Mouse (Mus musculus) thymus, adult 2 months (tissue): ENCODE measurements around the gene Phf24. TPM values are rescaled to one million over a fixed set of nuclear protein-coding genes. Genes with fewer than 3 reads are reported as not detected.
A peak's percentile ranks its signal among the peaks of the same experiment; 100 is the strongest.

Source experiments
- DNase-seq: peaks from one replicate; pipeline ENCODE4 v3.0.0; 2021
- H3K27ac ChIP-seq: fragments of 200-500 bp; 2 replicates; pipeline ENCODE4 v1.5.1; 2012; ENCODE audit warnings: low read length, control low read depth; ENCODE audit not compliant: control insufficient read depth, insufficient read depth
- H3K27me3 ChIP-seq: fragments of 200-500 bp; 2 replicates; pipeline ENCODE4 v1.6.1; 2012; ENCODE audit warnings: mild to moderate bottlenecking, low read length, moderate library complexity, mixed read lengths; ENCODE audit not compliant: control insufficient read depth, insufficient read depth
- H3K36me3 ChIP-seq: fragments of 200-500 bp; 2 replicates; pipeline ENCODE4 v1.6.1; 2012; ENCODE audit warnings: mild to moderate bottlenecking, low read length, moderate library complexity; ENCODE audit not compliant: control insufficient read depth, insufficient read depth
- H3K4me1 ChIP-seq: fragments of 200-500 bp; replicated peaks from 2 replicates; pipeline ENCODE4 v1.6.1; 2012; ENCODE audit warnings: low read length; ENCODE audit not compliant: control insufficient read depth, insufficient read depth
- H3K4me3 ChIP-seq: fragments of 200-500 bp; 2 replicates; pipeline ENCODE4 v1.5.1; 2012; ENCODE audit warnings: mild to moderate bottlenecking, low read length, control low read depth, moderate library complexity; ENCODE audit not compliant: control insufficient read depth, insufficient read depth
- CTCF ChIP-seq: fragments of 200-500 bp; IDR thresholded peaks from 2 replicates; pipeline ENCODE4 v1.5.1; 2012; ENCODE audit warnings: mild to moderate bottlenecking, control low read depth, low read length, moderate library complexity, borderline replicate concordance; ENCODE audit not compliant: control insufficient read depth, poor library complexity, insufficient read depth; ENCODE audit errors: extremely low read depth
- POLR2A ChIP-seq: fragments of 200-500 bp; IDR thresholded peaks from 2 replicates; pipeline ENCODE4 v1.6.1; 2012; ENCODE audit warnings: mild to moderate bottlenecking, low read length, control low read depth, moderate library complexity; ENCODE audit not compliant: control insufficient read depth, poor library complexity, insufficient read depth; ENCODE audit errors: extremely low read depth
- WGBS: fragments of 180-500 bp; shearing (Covaris S2); methylation state at CpG from one replicate; pipeline ENCODE4 v1.1.7; 2018; 5-methylcytosine and 5-hydroxymethylcytosine counted together
- polyA plus RNA-seq: library from polyadenylated mRNA; depleted of rRNA; stranded (reverse); fragments of >200 nt; gene quantifications from 2 replicates; pipeline ENCODE4 v1.2.3, GENCODE M21; 2012

Phf24 gene
- polyA plus RNA-seq, 1 experiment, result 2.3 TPM

DNA sequence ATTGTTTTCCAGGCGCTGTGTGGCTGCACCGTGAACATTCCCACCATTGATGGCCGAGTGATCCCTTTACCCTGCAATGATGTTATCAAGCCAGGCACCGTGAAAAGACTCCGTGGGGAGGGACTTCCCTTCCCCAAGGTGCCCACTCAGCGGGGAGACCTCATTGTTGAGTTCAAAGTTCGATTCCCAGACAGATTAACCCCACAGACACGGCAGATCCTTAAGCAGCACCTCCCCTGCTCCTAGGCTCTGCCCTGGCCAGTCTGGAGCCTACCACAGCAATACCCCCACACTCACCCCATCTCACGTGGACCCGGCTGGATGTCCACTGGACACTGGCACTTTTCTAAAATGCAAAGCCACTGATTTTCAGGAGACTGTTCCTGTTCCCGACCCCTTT lies 40.8 kb downstream of the Phf24 start:
- TF ChIP-seq CTCF, result no peak
- no peak for TF ChIP-seq POLR2A
- Histone ChIP-seq H3K36me3 (no peaks in the 10 kb centered on the region), H3K4me1 (no peaks in the 10 kb centered on the region), H3K4me3 (no peak overlapping the region), H3K27me3 (no peaks in the 10 kb centered on the region), H3K27ac (no peak overlapping the region)
- no peak for DNase-seq
- 96% methylated on average over 11 of the region's 11 CpGs for WGBS

DNA sequence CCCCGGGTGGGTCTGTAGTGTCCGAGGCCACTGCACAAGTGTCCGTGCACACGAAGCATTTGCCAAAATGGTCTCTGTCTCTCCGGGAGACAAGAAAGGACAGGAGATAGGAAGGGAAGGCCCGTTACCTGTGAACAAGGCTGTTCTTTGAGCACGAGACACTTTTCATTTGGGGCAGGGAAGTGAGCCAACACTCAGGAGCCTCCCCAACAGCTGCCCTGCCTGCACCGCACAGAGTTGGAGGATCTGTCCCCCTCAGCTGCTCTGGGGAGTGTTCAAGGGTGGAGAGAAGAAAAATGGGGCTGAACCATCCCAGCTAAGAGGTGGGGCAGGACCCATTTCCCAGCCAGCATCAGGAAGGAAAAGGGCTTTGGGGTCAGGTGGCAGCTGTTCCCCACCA lies 41.5 kb downstream of the Phf24 start:
- no peaks in the 10 kb centered on the region for H3K36me3 ChIP-seq
- no peak overlapping the region for H3K27ac ChIP-seq
- DNase-seq, result no peak
- WGBS, result 97% methylated on average over 8 of the region's 8 CpGs
- no peak for TF ChIP-seq POLR2A
- no peak for TF ChIP-seq CTCF
- H3K27me3 ChIP-seq, result no peaks in the 10 kb centered on the region
- H3K4me3 ChIP-seq, result no peak overlapping the region
- no peaks in the 10 kb centered on the region for H3K4me1 ChIP-seq

DNA sequence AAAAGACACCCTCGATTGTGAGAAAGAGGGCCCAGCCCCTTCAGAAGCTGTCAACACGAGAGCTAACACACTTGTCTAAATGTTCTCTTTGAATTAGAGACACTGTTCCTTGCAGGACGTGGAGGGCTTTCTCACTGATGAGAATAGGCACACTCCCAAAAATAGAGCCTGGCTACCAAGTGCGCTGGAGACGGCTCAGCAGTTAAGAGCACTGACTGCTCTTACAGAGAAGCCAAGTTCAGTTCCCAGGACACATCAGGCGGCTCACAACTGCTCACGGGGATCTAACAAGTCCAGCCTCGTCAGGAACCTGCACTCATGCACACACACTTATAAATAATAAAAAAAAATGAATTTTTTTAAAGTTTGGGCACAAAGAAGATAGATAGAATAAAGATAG lies 42.5 kb downstream of the Phf24 start:
- H3K27ac ChIP-seq, result no peak overlapping the region
- H3K36me3 ChIP-seq, result no peaks in the 10 kb centered on the region
- TF ChIP-seq CTCF (no peak), POLR2A (no peak)
- no peak overlapping the region for H3K4me3 ChIP-seq
- H3K4me1 ChIP-seq, result no peaks in the 10 kb centered on the region
- WGBS, result 87% methylated on average over 8 of the region's 8 CpGs
- DNase-seq, result no peak
- H3K27me3 ChIP-seq, result no peaks in the 10 kb centered on the region

DNA sequence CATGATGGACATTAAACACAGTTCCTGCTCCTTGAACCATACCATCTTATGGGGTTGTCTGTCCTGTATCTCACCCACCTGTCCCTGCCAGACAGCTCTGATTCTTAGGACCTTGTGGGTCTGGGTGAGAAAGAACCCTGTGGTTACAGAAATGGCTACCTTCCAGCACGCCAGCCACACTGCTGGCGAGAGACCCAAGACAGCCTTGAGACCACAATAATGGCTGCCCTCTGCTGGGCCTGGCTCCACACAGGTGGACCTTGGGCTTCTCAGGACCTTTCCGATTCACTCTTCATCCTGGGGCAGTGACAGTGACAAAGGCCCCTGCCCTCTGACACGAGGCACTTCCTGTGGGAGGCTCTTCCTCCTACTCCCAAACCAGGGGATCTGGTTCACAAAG lies 42.9 kb downstream of the Phf24 start:
- no peaks in the 10 kb centered on the region for H3K36me3 ChIP-seq
- DNase-seq, result no peak
- H3K27me3 ChIP-seq, result no peaks in the 10 kb centered on the region
- no peak overlapping the region for H3K27ac ChIP-seq
- no peak overlapping the region for H3K4me3 ChIP-seq
- no peaks in the 10 kb centered on the region for H3K4me1 ChIP-seq
- TF ChIP-seq CTCF, result no peak
- TF ChIP-seq POLR2A, result no peak
- WGBS, result 53% methylated on average over 4 of the region's 4 CpGs

DNA sequence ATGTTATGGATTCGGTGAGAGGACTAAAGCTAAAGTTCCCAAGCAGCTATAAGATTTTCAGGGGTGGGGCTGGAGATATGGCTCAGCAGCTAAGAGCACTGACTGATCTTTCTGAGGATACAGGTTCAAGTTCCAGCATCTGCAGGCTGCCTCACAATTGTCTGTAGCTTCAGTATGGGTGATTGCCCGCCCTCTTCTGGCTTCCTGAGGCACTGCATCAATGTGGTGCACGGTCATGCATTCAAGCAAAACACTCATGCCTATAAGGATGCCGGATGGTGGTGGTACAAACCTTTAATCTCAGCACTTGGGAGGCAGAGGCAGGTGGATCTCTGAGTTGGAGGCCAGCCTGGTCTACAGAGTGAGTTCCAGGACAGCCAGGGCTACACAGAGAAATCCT lies 45.1 kb downstream of the Phf24 start:
- peak; percentile 74 for DNase-seq
- H3K4me1 ChIP-seq, result no peaks in the 10 kb centered on the region; the same call in 1 of the 2 replicates
- H3K27ac ChIP-seq, result no peak overlapping the region
- H3K27me3 ChIP-seq, result no peaks in the 10 kb centered on the region
- 25% methylated on average over 4 of the region's 4 CpGs for WGBS
- no peaks in the 10 kb centered on the region for H3K36me3 ChIP-seq
- TF ChIP-seq POLR2A (no peak), CTCF (peak; percentile 42; the same call in 1 of the 2 replicates)
- no peak overlapping the region for H3K4me3 ChIP-seq

DNA sequence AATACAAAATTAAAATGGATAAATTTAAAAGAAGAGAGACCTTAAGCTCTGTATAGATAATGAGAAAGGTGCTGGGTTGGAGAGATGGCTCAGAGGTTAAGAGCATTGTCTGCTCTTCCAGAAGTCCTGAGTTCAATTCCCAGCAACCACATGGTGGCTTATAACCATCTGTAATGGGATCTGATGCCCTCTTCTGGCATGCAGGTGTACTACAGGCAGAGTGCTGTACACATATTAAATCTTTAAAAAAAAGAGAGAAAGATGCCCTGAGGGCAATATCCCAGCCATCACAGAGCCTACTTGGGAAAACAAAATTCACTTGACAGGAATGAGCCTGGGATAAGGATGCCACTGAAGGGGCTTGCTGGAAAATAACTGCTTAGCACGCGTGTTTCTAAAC lies 47.0 kb downstream of the Phf24 start:
- 97% methylated on average over 2 of the region's 2 CpGs for WGBS
- no peak overlapping the region for H3K27ac ChIP-seq
- no peaks in the 10 kb centered on the region for H3K36me3 ChIP-seq
- DNase-seq, result no peak
- no peak for TF ChIP-seq POLR2A
- no peak for TF ChIP-seq CTCF
- H3K4me3 ChIP-seq, result no peak overlapping the region
- no peaks in the 10 kb centered on the region; the same call in 1 of the 2 replicates for H3K4me1 ChIP-seq
- no peaks in the 10 kb centered on the region for H3K27me3 ChIP-seq

DNA sequence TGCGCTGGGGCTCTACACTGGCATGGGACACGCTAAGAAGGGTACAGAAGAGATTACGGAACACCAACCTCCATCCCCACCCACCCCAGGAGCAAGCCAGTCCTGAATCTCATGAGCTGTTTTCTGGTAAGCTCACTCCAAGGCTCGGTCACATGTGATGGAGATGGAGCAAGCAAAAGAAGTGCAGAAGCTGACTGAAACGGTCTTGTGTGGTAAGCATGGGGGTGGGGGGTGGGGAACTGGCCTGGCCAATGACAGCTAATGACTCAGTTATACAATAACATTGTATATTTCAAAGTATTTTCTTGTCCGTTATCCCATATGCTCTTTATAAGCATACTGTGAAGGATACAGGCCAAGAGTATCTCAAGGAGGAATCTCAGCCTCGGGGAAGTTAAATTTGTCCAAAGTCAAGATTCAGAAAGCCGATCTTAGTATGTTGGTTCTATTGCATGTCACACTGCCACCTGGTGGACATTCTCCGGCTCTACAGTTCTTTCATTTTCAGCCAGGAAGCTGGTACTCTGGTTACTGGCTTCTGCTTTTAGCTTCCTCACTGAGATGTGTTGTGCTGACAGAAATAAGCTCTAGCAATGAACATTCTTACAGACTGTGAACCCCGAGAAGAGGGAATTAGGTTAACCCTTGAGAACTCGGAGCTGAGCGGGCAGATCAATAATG lies 48.7 kb downstream of the Phf24 start:
- Histone ChIP-seq H3K4me1 (no peaks in the 10 kb centered on the region; the same call in 1 of the 2 replicates), H3K36me3 (no peaks in the 10 kb centered on the region), H3K27ac (no peak overlapping the region), H3K4me3 (no peak overlapping the region), H3K27me3 (no peaks in the 10 kb centered on the region)
- TF ChIP-seq CTCF, result no peak
- no peak for TF ChIP-seq POLR2A
- DNase-seq, result peak; percentile 45
- WGBS, result 20% methylated on average over 12 of the region's 12 CpGs
